Mouse (Mus musculus) cerebellum, postnatal 14 days (tissue): Measurements from ENCODE around the gene Wdr20.
A peak's percentile ranks its signal among the peaks of the same experiment; 100 is the strongest.

Experiments used
- DNase-seq, 2 experiments: peaks; one replicate each; pipeline ENCODE4 v3.0.0; 2021; ENCODE audit warnings: mixed read lengths in 2 of 2

Gene Wdr20

GRCm38 (mm10) chr12:110781181-110781580 lies 43.4 kb downstream of the Wdr20 start:
- no peak for DNase-seq

- DNase-seq: no peak
Observed at GRCm38 (mm10) chr12:110782278-110782677, 44.5 kb downstream of the Wdr20 start.

GRCm38 (mm10) chr12:110784211-110784610 lies 46.5 kb downstream of the Wdr20 start:
- DNase-seq: no peak

GRCm38 (mm10) chr12:110786243-110786642 lies 48.5 kb downstream of the Wdr20 start:
- peak; percentile 80 to 85 for DNase-seq

GRCm38 (mm10) chr12:110790580-110790979 lies 52.8 kb downstream of the Wdr20 start:
- no peak for DNase-seq

GRCm38 (mm10) chr12:110791026-110791425 lies 53.3 kb downstream of the Wdr20 start:
- DNase-seq: no peak

GRCm38 (mm10) chr12:110795035-110795434 lies 57.3 kb downstream of the Wdr20 start:
- DNase-seq: no peak

GRCm38 (mm10) chr12:110796748-110797147 lies 59.0 kb downstream of the Wdr20 start:
- DNase-seq: no peak

GRCm38 (mm10) chr12:110797202-110797601 lies 59.5 kb downstream of the Wdr20 start:
- DNase-seq: no peak

GRCm38 (mm10) chr12:110797842-110798431 lies 60.2 kb downstream of the Wdr20 start:
- no peak for DNase-seq

- no peak for DNase-seq
Observed at GRCm38 (mm10) chr12:110799226-110799625, 61.5 kb downstream of the Wdr20 start.

- DNase-seq: no peak
Observed at GRCm38 (mm10) chr12:110801876-110802464, 64.2 kb downstream of the Wdr20 start.

GRCm38 (mm10) chr12:110802674-110803297 lies 65.0 kb downstream of the Wdr20 start:
- no peak for DNase-seq

- peak; percentile 67 to 69 for DNase-seq
Observed at GRCm38 (mm10) chr12:110804261-110804660, 66.5 kb downstream of the Wdr20 start.

- DNase-seq: peak; percentile 57 to 69
Observed at GRCm38 (mm10) chr12:110806301-110806970, 68.7 kb downstream of the Wdr20 start.

GRCm38 (mm10) chr12:110808430-110808829 lies 70.7 kb downstream of the Wdr20 start:
- DNase-seq: peak in 1 of 2 experiments; percentile 26

GRCm38 (mm10) chr12:110808848-110809247 lies 71.1 kb downstream of the Wdr20 start:
- no peak for DNase-seq

- DNase-seq: no peak
Observed at GRCm38 (mm10) chr12:110813132-110813531, 75.4 kb downstream of the Wdr20 start.

GRCm38 (mm10) chr12:110813624-110814023 lies 75.9 kb downstream of the Wdr20 start:
- DNase-seq: no peak

GRCm38 (mm10) chr12:110814924-110815323 lies 77.2 kb downstream of the Wdr20 start:
- no peak for DNase-seq

GRCm38 (mm10) chr12:110816833-110817232 lies 79.1 kb downstream of the Wdr20 start:
- DNase-seq: no peak

- no peak for DNase-seq
Observed at GRCm38 (mm10) chr12:110819367-110819766, 81.6 kb downstream of the Wdr20 start.

GRCm38 (mm10) chr12:110821787-110822186 lies 84.0 kb downstream of the Wdr20 start:
- DNase-seq: no peak

GRCm38 (mm10) chr12:110822366-110822765 lies 84.6 kb downstream of the Wdr20 start:
- DNase-seq: no peak
